ENCODE assay signal across 8 mouse cellular contexts in the genomic region with DNA sequence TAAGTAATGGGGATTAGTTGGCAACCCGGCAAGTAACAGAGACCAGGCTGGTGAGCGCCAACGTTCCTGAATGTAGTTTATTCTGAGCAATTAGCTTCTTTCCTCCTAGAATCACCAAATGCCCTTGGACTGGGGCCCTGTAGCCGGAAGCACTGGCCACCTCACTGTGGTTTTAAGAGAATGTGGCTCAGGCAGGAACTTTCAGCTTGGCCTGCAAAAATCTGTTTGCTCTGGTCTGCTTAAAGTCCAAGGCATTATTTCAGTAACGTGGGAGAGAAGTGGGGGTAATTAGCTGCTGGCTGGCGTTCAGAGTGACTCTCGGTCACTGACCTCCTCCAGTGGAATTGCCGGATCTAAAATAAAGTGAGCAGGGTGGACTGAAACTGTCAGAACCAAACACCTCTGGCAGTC. TPM values are rescaled to one million over a fixed set of nuclear protein-coding genes. Genes with fewer than 3 reads are reported as not detected.
DNase-seq lines count a peak whose midpoint lies in the region; ATAC-seq and TF ChIP-seq lines count a peak whose summit lies in the region.

No protein-coding gene starts in this region.

- WGBS in heart, postnatal 0 days = 26% methylated on average over 8 of the region's 8 CpGs
- 36% methylated on average over 8 of the region's 8 CpGs for WGBS in midbrain, embryonic 11.5 days

- H3K4me3 ChIP-seq in left cerebral cortex, adult 2 months = peak overlapping the region; percentile 78
- peak overlapping the region; percentile 73 for H3K4me3 ChIP-seq in heart, postnatal 0 days (ENCODE audit: low read depth, low read length)
- peak overlapping the region; percentile 61 for H3K4me3 ChIP-seq in layer of hippocampus, adult 2 months
- H3K4me3 ChIP-seq in midbrain, embryonic 11.5 days (ENCODE audit: low read depth, low read length) = peak overlapping the region; percentile 86

- H3K4me1 ChIP-seq in heart, postnatal 0 days (ENCODE audit: control insufficient read depth, insufficient read depth) = peaks cover 12% of the 10 kb centered on the region
- peaks cover 7% of the 10 kb centered on the region for H3K4me1 ChIP-seq in midbrain, embryonic 11.5 days (ENCODE audit: control insufficient read depth, insufficient read depth, low read length)

- ATAC-seq in heart, postnatal 0 days (ENCODE audit: insufficient read depth, low read depth) = no peak
- no peak for ATAC-seq in midbrain, embryonic 11.5 days (ENCODE audit: low FRiP score)

- DNase-seq in left cerebral cortex, adult 2 months (ENCODE audit: extremely low spot score in 1 of 2, low spot score in 2 of 2) = peak in 1 of 2 experiments; percentile 49
- DNase-seq in left cerebral cortex, adult 9 months (ENCODE audit: low spot score in 2 of 2) = no peak
- DNase-seq in adipocyte (ENCODE audit: low spot score) = peak; percentile 36
- no peak for DNase-seq in heart, postnatal 0 days (ENCODE audit: low spot score)
- peak; percentile 48 to 66 for DNase-seq in layer of hippocampus, adult 2 months (ENCODE audit: low spot score in 2 of 2)
- no peak for DNase-seq in midbrain, embryonic 11.5 days (ENCODE audit: low spot score, missing footprints)
- no peak for DNase-seq in ovary, postnatal 14 days (ENCODE audit: low spot score)
- DNase-seq in T-cell, adult 2 months (ENCODE audit: low spot score) = no peak

- H3K4me2 ChIP-seq in heart, postnatal 0 days (ENCODE audit: low read depth, low read length) = peak overlapping the region; percentile 84
- H3K4me2 ChIP-seq in midbrain, embryonic 11.5 days = peak overlapping the region; percentile 91

- H3K9me3 ChIP-seq in heart, postnatal 0 days (replicated peaks; ENCODE audit: control insufficient read depth, low read length) = no peaks in the 10 kb centered on the region
- no peaks in the 10 kb centered on the region for H3K9me3 ChIP-seq in midbrain, embryonic 11.5 days (ENCODE audit: control insufficient read depth, low read length)

- peaks cover 28% of the 10 kb centered on the region for H3K36me3 ChIP-seq in heart, postnatal 0 days (replicated peaks; ENCODE audit: control insufficient read depth, insufficient read depth, low read length)
- H3K36me3 ChIP-seq in midbrain, embryonic 11.5 days (ENCODE audit: control insufficient read depth, insufficient read depth, low read length) = peaks cover 14% of the 10 kb centered on the region

- no peaks in the 10 kb centered on the region for H3K27me3 ChIP-seq in heart, postnatal 0 days (ENCODE audit: control insufficient read depth, insufficient read depth, low read length)
- no peaks in the 10 kb centered on the region for H3K27me3 ChIP-seq in midbrain, embryonic 11.5 days (ENCODE audit: control insufficient read depth, insufficient read depth, low read length)

- TF ChIP-seq CTCF in left cerebral cortex, adult 2 months (IDR thresholded peaks at IDR 0.05) = no peak
- no peak for TF ChIP-seq CTCF in heart, postnatal 0 days (IDR thresholded peaks at IDR 0.05; ENCODE audit: low read depth)
- TF ChIP-seq CTCF in layer of hippocampus, adult 2 months (conservative IDR thresholded peaks at IDR 0.05) = no peak

- H3K9ac ChIP-seq in heart, postnatal 0 days (replicated peaks; ENCODE audit: low read depth, low read length) = peak overlapping the region; percentile 76
- H3K9ac ChIP-seq in midbrain, embryonic 11.5 days (ENCODE audit: low read length) = peak overlapping the region; percentile 87

- intact Hi-C loops in left cerebral cortex, adult 2 months (cut with DNase I) = no loop called here

- TF ChIP-seq EP300 in heart, postnatal 0 days (IDR thresholded peaks at IDR 0.05; ENCODE audit: low read depth) = no peak

- no peak overlapping the region for H3K27ac ChIP-seq in left cerebral cortex, adult 2 months
- H3K27ac ChIP-seq in heart, postnatal 0 days (ENCODE audit: low read depth) = peak overlapping the region; percentile 85
- peak overlapping the region; percentile 90 for H3K27ac ChIP-seq in layer of hippocampus, adult 2 months
- H3K27ac ChIP-seq in midbrain, embryonic 11.5 days (ENCODE audit: low read depth, low read length) = no peak overlapping the region

RNA-seq across cellular contexts. Expression of gene Prkab1, which starts 1.1 kb away (rescaled TPM):
- total RNA-seq in left cerebral cortex, adult 2 months (2021) = 10 to 100 TPM; 24.1 to 29.5 TPM
- total RNA-seq in heart, postnatal 0 days (2014; rRNA removed; ENCODE audit: low replicate concordance) = 39.6 and 64.2 TPM in 2 replicates
- 35.4 and 38.6 TPM in 2 replicates for polyA plus RNA-seq in heart, postnatal 0 days (2015; fragmentation: Nextera tagmentation; extraction: Ambion mirVana)
- 10 to 100 TPM; 19.4 to 19.7 TPM for total RNA-seq in layer of hippocampus, adult 2 months (2021)
- polyA plus RNA-seq in midbrain, embryonic 11.5 days (2014; fragmentation: Nextera tagmentation; extraction: Ambion mirVana) = 48.4 and 55.4 TPM in 2 replicates

RNA-seq across cellular contexts. Expression of gene Tmem233, which starts 59.8 kb away (rescaled TPM):
- not detected for total RNA-seq in left cerebral cortex, adult 2 months (2021)
- total RNA-seq in heart, postnatal 0 days (2014; rRNA removed; ENCODE audit: low replicate concordance) = not detected in 2 replicates
- not detected in 2 replicates for polyA plus RNA-seq in heart, postnatal 0 days (2015; fragmentation: Nextera tagmentation; extraction: Ambion mirVana)
- total RNA-seq in layer of hippocampus, adult 2 months (2021) = not detected
- polyA plus RNA-seq in midbrain, embryonic 11.5 days (2014; fragmentation: Nextera tagmentation; extraction: Ambion mirVana) = not detected in 2 replicates

Comparison
In these comparisons a context has a peak if more than half of its experiments do, and no peak if none do; other contexts are left out.
1. DNase-seq: peak in adipocyte (single experiment) and layer of hippocampus, adult 2 months (2 of 2); none in left cerebral cortex, adult 9 months (0 of 2), heart, postnatal 0 days (single experiment), midbrain, embryonic 11.5 days (single experiment), ovary, postnatal 14 days (single experiment) and T-cell, adult 2 months (single experiment).
2. H3K27ac ChIP-seq: peak in heart, postnatal 0 days (single experiment) and layer of hippocampus, adult 2 months (single experiment); none in left cerebral cortex, adult 2 months (single experiment) and midbrain, embryonic 11.5 days (single experiment).
3. Peak in every context shown above with its lines, with median percentiles within 50 percentile points of each other: H3K4me3 ChIP-seq.